Mouse (Mus musculus): ENCODE results near the gene Gm7073. TPM values are rescaled to one million over a fixed set of nuclear protein-coding genes. Genes with fewer than 3 reads are reported as not detected.

The Gm7073 gene
- polyA plus RNA-seq, 1 experiment from 2014 or later: not detected

DNA sequence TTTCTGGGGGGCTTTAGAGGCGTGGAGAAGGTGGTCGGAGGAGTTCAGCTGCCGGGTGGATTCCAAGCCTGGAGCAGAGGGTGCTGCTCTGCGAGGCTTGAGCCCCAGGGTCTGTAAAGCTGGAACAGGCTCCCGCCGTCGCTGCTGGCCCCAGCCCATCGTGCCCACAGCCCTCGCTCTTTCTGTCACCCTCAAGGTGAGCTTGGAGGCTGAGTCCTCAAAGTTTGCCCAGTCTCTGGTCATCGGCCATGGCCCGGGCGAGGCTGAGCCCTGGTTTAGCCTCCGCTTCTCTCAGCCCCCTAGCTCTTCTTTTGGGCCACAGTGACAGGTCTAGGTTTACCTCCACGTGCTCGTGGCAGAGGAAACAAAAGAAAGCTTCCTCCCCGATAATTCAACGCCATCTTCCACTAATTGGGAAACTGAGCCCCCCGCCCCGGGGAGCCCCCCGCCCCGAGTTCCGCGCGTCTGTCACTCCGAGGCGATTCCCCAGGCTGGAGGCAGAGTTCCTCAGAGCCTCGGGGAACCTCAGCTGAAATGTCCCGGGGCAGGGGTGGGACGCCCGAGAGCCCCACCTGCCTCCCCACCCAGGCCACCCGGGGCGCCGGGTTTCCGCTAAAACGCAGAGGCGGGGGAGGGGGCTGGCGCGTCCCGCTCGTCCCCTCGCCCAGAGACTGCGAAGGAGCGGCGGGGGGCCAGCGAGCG is 135.8 kb downstream of the Gm7073 start:
- peaks cover 4% of the 10 kb centered on the region; the same call in 1 of the 2 replicates for H3K4me1 ChIP-seq (ENCODE audit: control insufficient read depth, insufficient read depth, low read length)
- DNase-seq (ENCODE audit: low spot score) (peak; percentile 15), ATAC-seq (peak; percentile 16)
- H3K27me3 ChIP-seq (replicated peaks; ENCODE audit: control insufficient read depth, insufficient read depth, low read length): no peaks in the 10 kb centered on the region
- WGBS: 32% methylated on average over 30 of the region's 46 CpGs
- no peaks in the 10 kb centered on the region for H3K9me3 ChIP-seq (replicated peaks; ENCODE audit: control insufficient read depth, low read length)
- no peak overlapping the region; the same call in 1 of the 2 replicates for H3K27ac ChIP-seq (ENCODE audit: low read depth, low read length)
- no peaks in the 10 kb centered on the region for H3K36me3 ChIP-seq (ENCODE audit: control insufficient read depth, insufficient read depth, low read length)
- H3K9ac ChIP-seq (ENCODE audit: low read length): peak overlapping the region; percentile 91
- peak overlapping the region; percentile 58 for H3K4me3 ChIP-seq (ENCODE audit: low read depth, low read length)
- peak overlapping the region; percentile 60 for H3K4me2 ChIP-seq (ENCODE audit: low read length)

DNA sequence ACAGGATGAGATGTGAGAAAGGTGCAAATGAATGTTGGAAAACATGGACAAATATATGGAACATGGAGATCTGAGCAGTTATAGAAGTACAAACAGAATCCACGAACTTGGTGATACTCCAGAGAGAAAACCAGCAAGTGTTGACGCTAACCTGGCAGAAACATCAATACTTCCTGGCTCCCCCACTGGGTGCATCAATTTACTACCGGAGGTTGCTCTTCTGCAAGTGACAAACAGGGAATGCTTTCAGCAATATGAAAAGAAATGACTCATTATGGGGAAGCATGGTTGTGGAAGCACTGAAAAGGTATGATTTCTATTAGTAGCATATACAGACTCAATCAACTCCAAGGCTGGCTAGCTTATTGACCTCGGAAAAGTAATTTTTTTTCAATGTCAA is 144.8 kb downstream of the Gm7073 start:
- 61% methylated on average over 4 of the region's 4 CpGs for WGBS
- Histone ChIP-seq H3K9me3 (replicated peaks; ENCODE audit: control insufficient read depth, low read length) (no peaks in the 10 kb centered on the region), H3K9ac (ENCODE audit: low read length) (no peak overlapping the region), H3K4me3 (ENCODE audit: low read depth, low read length) (no peak overlapping the region), H3K27ac (ENCODE audit: low read depth, low read length) (no peak overlapping the region), H3K36me3 (ENCODE audit: control insufficient read depth, insufficient read depth, low read length) (no peaks in the 10 kb centered on the region), H3K27me3 (replicated peaks; ENCODE audit: control insufficient read depth, insufficient read depth, low read length) (no peaks in the 10 kb centered on the region), H3K4me1 (ENCODE audit: control insufficient read depth, insufficient read depth, low read length) (no peaks in the 10 kb centered on the region), H3K4me2 (ENCODE audit: low read length) (no peak overlapping the region)
- ATAC-seq (no peak), DNase-seq (ENCODE audit: low spot score) (no peak)

DNA sequence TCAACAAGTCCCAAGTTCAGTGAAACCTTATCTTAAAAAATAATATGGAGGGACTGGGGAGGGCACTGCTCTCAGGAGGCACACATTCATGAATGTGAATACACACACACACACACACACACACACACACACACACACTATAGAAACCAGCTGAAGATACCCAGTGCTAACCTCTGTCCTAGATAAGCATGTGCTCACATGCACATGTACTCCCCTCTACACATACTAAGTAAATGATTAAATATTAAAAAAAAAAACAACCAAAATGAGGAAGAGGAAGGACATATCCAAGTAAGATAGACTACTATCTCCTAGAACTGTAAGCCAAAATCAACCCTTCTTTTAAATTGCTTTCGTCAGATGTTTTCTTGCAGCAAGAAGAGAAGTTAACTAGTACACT is 152.2 kb downstream of the Gm7073 start:
- no peak overlapping the region for H3K4me3 ChIP-seq (ENCODE audit: low read depth, low read length)
- DNase-seq (ENCODE audit: low spot score) (no peak), ATAC-seq (no peak)
- H3K4me1 ChIP-seq (ENCODE audit: control insufficient read depth, insufficient read depth, low read length): no peaks in the 10 kb centered on the region
- no peaks in the 10 kb centered on the region for H3K27me3 ChIP-seq (replicated peaks; ENCODE audit: control insufficient read depth, insufficient read depth, low read length)
- no peak overlapping the region for H3K27ac ChIP-seq (ENCODE audit: low read depth, low read length)
- WGBS: 97% methylated on average over 1 of the region's 1 CpGs
- H3K36me3 ChIP-seq (ENCODE audit: control insufficient read depth, insufficient read depth, low read length): no peaks in the 10 kb centered on the region
- H3K9ac ChIP-seq (ENCODE audit: low read length): no peak overlapping the region
- no peaks in the 10 kb centered on the region for H3K9me3 ChIP-seq (replicated peaks; ENCODE audit: control insufficient read depth, low read length)
- H3K4me2 ChIP-seq (ENCODE audit: low read length): no peak overlapping the region

MicroRNAs within 50 kb of the gene (microRNA counts, 519-probe panel; counts per million panel counts)
- not detected for microRNA mmu-miR-505

Small RNA genes lying within 50 kb of the gene (microRNA-seq; reads per million reads assigned to microRNA genes)
- 93.1 reads per million, percentile 56 among the genes with 10 or more reads in this experiment for gene Mir505

Other genes with a start within 250 kb of the Gm7073 start
- gene Atp11c, start 53.4 kb upstream of the Gm7073 start, polyA plus RNA-seq (2014; fragmentation: Nextera tagmentation; extraction: Ambion mirVana): 14.7 and 15.5 TPM in 2 replicates

Measured in forebrain, embryonic 14.5 days (tissue).